Mouse (Mus musculus) ES-E14 (cell line): ENCODE results near the gene Frrs1.

Experiments used
- CHD2 ChIP-seq: IDR thresholded peaks from 2 replicates; pipeline ENCODE4 v1.6.1; 2014; ENCODE audit warnings: mild to moderate bottlenecking, low read depth, low read length, inconsistent platforms
- MAFK ChIP-seq: IDR thresholded peaks from 2 replicates; pipeline ENCODE4 v1.6.1; 2014; ENCODE audit warnings: mild to moderate bottlenecking, low read depth, low read length, inconsistent platforms; ENCODE audit not compliant: insufficient read depth
- ZC3H11A ChIP-seq: IDR thresholded peaks from 2 replicates; pipeline ENCODE4 v1.6.1; 2012; ENCODE audit warnings: low read depth, mild to moderate bottlenecking, inconsistent platforms, low read length, borderline replicate concordance
- ZNF384 ChIP-seq: IDR thresholded peaks from 2 replicates; pipeline ENCODE4 v1.6.1; 2012; ENCODE audit warnings: low read depth, low read length, inconsistent platforms

GRCm38 (mm10) chr3:116936934-116937691 lies 77.8 kb downstream of the Frrs1 start:
- TF ChIP-seq ZNF384 = no peak
- TF ChIP-seq ZC3H11A = no peak
- no peak for TF ChIP-seq MAFK
- no peak for TF ChIP-seq CHD2
